Mouse (Mus musculus): ENCODE measurements around the gene Chek2. TPM values are rescaled to one million over a fixed set of nuclear protein-coding genes. Genes with fewer than 3 reads are reported as not detected.

Chek2 gene
- total and polyA plus RNA-seq, 3 experiments: 22.2 to 24.1 TPM; not detected in 1

GRCm38 (mm10) chr5:110808061-110808631, 31.6 kb upstream of the Chek2 start (continued):
- TF ChIP-seq NRF1 (IDR thresholded peaks at IDR 0.05; ENCODE audit: insufficient read depth, low read depth, low read length, poor library complexity, severe bottlenecking): no peak
- 0 out of 2 replicates have a peak, but pooled peaks have one; percentile 22 for TF ChIP-seq MAZ (IDR thresholded peaks at IDR 0.05; ENCODE audit: low read depth, low read length)

- Histone ChIP-seq H3K9ac (ENCODE audit: control insufficient read depth, low read depth, low read length, poor library complexity, severe bottlenecking) (peak overlapping the region; percentile 82), H3K36me3 (ENCODE audit: control insufficient read depth in 1 of 2, insufficient read depth in 2 of 2, low read length in 2 of 2) (peaks cover 0 to 16% of the 10 kb centered on the region in 2 experiments; a peak in 2 of 4 replicates), H3K4me1 (ENCODE audit: control insufficient read depth in 1 of 2, insufficient read depth in 2 of 2, low read length in 2 of 2) (peaks cover 7 to 22% of the 10 kb centered on the region in 2 experiments; a peak in 3 of 4 replicates), H3K9me3 (replicated peaks; ENCODE audit: insufficient read depth, low read length) (no peaks in the 10 kb centered on the region), H3K27ac (ENCODE audit: control insufficient read depth, low read depth, low read length) (no peak overlapping the region), H3K4me3 (ENCODE audit: control insufficient read depth in 1 of 2, insufficient read depth in 1 of 2, low read depth in 2 of 2, low read length in 2 of 2) (peak overlapping the region; percentile 87 to 94), H3K79me2 (ENCODE audit: control insufficient read depth, insufficient read depth, low read length, poor library complexity) (peaks cover 8% of the 10 kb centered on the region), H3K27me3 (ENCODE audit: control insufficient read depth in 1 of 2, insufficient read depth in 2 of 2, low read length in 2 of 2) (no peaks in the 10 kb centered on the region)
- peak; percentile 50 for DNase-seq (ENCODE audit: low read depth, low spot score)
- TF ChIP-seq ETS1 (IDR thresholded peaks at IDR 0.05; ENCODE audit: low read depth, low read length) (no peak), CHD1 (IDR thresholded peaks at IDR 0.05; ENCODE audit: low read depth, low read length) (0 out of 2 replicates have a peak, but pooled peaks have one; percentile 47), SIN3A (IDR thresholded peaks at IDR 0.05; ENCODE audit: low read length) (no peak; the same call in 1 of the 2 replicates), ELF1 (IDR thresholded peaks at IDR 0.05; ENCODE audit: low read depth, low read length) (no peak), E2F4 (IDR thresholded peaks at IDR 0.05; ENCODE audit: borderline replicate concordance, low read depth, low read length) (no peak), MYC (IDR thresholded peaks at IDR 0.05; ENCODE audit: low read depth, low read length) (no peak), ZMIZ1 (IDR thresholded peaks at IDR 0.05; ENCODE audit: low read depth, low read length) (no peak)
Observed at GRCm38 (mm10) chr5:110808821-110809666, 30.7 kb upstream of the Chek2 start.

GRCm38 (mm10) chr5:110809667-110810325, 30.0 kb upstream of the Chek2 start, which contains the start of gene Ulk1:
Gene Ulk1, minus strand, starts transcription at chr5:110810097.
- DNase-seq (ENCODE audit: low read depth, low spot score): peak; percentile 99
- peak within 1 kb of the TSS; percentile 82 for H3K9ac ChIP-seq (ENCODE audit: control insufficient read depth, low read depth, low read length, poor library complexity, severe bottlenecking)
- H3K4me1 ChIP-seq (ENCODE audit: control insufficient read depth in 1 of 2, insufficient read depth in 2 of 2, low read length in 2 of 2): peaks cover 6 to 16% of the 10 kb centered on the region in 2 experiments; a peak in 3 of 4 replicates
- H3K36me3 ChIP-seq (ENCODE audit: control insufficient read depth in 1 of 2, insufficient read depth in 2 of 2, low read length in 2 of 2): peaks cover 0 to 9% of the 10 kb centered on the region in 2 experiments; a peak in 2 of 4 replicates
- no peaks in the 10 kb centered on the region for H3K27me3 ChIP-seq (ENCODE audit: control insufficient read depth in 1 of 2, insufficient read depth in 2 of 2, low read length in 2 of 2)
- H3K79me2 ChIP-seq (ENCODE audit: control insufficient read depth, insufficient read depth, low read length, poor library complexity): peaks cover 8% of the 10 kb centered on the region
- H3K27ac ChIP-seq (ENCODE audit: control insufficient read depth, low read depth, low read length): peak within 1 kb of the TSS; percentile 30; the same call in 1 of the 2 replicates
- H3K4me3 ChIP-seq (ENCODE audit: control insufficient read depth in 1 of 2, insufficient read depth in 1 of 2, low read depth in 2 of 2, low read length in 2 of 2): peak within 1 kb of the TSS; percentile 87 to 94
- no peaks in the 10 kb centered on the region for H3K9me3 ChIP-seq (replicated peaks; ENCODE audit: insufficient read depth, low read length)
- TF ChIP-seq BHLHE40 (IDR thresholded peaks at IDR 0.05; ENCODE audit: borderline replicate concordance, low read depth, low read length) (no peak), POLR2AphosphoS5 (IDR thresholded peaks at IDR 0.05; ENCODE audit: borderline replicate concordance, low read depth, low read length) (no peak), TAL1 (IDR thresholded peaks at IDR 0.05; ENCODE audit: low read length) (no peak), HCFC1 (IDR thresholded peaks at IDR 0.05; ENCODE audit: low read depth, low read length) (peak; percentile 73; the same call in 1 of the 2 replicates), CHD1 (IDR thresholded peaks at IDR 0.05; ENCODE audit: low read depth, low read length) (no peak), POLR2A (IDR thresholded peaks at IDR 0.05; ENCODE audit: control insufficient read depth in 1 of 2, insufficient read depth in 1 of 2, low read depth in 1 of 2, low read length in 2 of 2, poor library complexity in 1 of 2) (peak; percentile 95 to 96), POLR2AphosphoS2 (IDR thresholded peaks at IDR 0.05; ENCODE audit: low read length) (peak; percentile 90), MAFK (IDR thresholded peaks at IDR 0.05; ENCODE audit: borderline replicate concordance, low read depth, low read length) (no peak), TBP (IDR thresholded peaks at IDR 0.05; ENCODE audit: low read depth, low read length) (peak; percentile 90), TCF12 (IDR thresholded peaks at IDR 0.05; ENCODE audit: low read depth, low read length) (peak; percentile 87), USF2 (IDR thresholded peaks at IDR 0.05; ENCODE audit: borderline replicate concordance in 1 of 2, insufficient read depth in 1 of 2, low read depth in 1 of 2, low read length in 2 of 2) (no peak), SIN3A (IDR thresholded peaks at IDR 0.05; ENCODE audit: low read length) (peak; percentile 77), MEF2A (IDR thresholded peaks at IDR 0.05; ENCODE audit: extremely low read depth, insufficient replicate concordance, low read depth, low read length, poor library complexity, severe bottlenecking) (no peak), E2F4 (IDR thresholded peaks at IDR 0.05; ENCODE audit: borderline replicate concordance, low read depth, low read length) (no peak), KAT2A (conservative IDR thresholded peaks at IDR 0.05; ENCODE audit: low read depth, low read length) (no peak; the same call in 1 of the 2 replicates), RCOR1 (IDR thresholded peaks at IDR 0.05; ENCODE audit: low read depth, low read length) (no peak), ELF1 (IDR thresholded peaks at IDR 0.05; ENCODE audit: low read depth, low read length) (no peak), UBTF (IDR thresholded peaks at IDR 0.05; ENCODE audit: borderline replicate concordance, insufficient read depth, low read depth, low read length) (no peak)
